Mouse (Mus musculus) myocyte (in vitro differentiated cells): ENCODE measurements around the gene Tmem63c. TPM values are rescaled to one million over a fixed set of nuclear protein-coding genes. Genes with fewer than 3 reads are reported as not detected.

Experiments
- H3K27me3 ChIP-seq: one replicate; pipeline ENCODE4 v1.6.1; 2011; ENCODE audit not compliant: control insufficient read depth, insufficient read depth, insufficient read length
- H3K36me3 ChIP-seq: one replicate; pipeline ENCODE4 v1.6.1; 2011; ENCODE audit not compliant: control insufficient read depth, insufficient read depth
- H3K4me2 ChIP-seq: one replicate; pipeline ENCODE4 v1.6.1; 2011; ENCODE audit warnings: low read depth, control low read depth
- H3K4me3 ChIP-seq: one replicate; pipeline ENCODE4 v1.5.1; 2011; ENCODE audit warnings: mild to moderate bottlenecking, control low read depth, moderate library complexity
- H3K79me2 ChIP-seq: one replicate; pipeline ENCODE4 v1.6.1; 2011; ENCODE audit not compliant: control insufficient read depth, insufficient read depth
- H3ac ChIP-seq: one replicate; pipeline ENCODE4 v1.6.1; 2011; ENCODE audit not compliant: control insufficient read depth, insufficient read length
- CEBPB ChIP-seq: IDR thresholded peaks from 2 replicates; pipeline ENCODE4 v1.6.1; 2011; ENCODE audit warnings: mild to moderate bottlenecking, moderate library complexity; ENCODE audit not compliant: poor library complexity, insufficient read depth, severe bottlenecking
- E2F4 ChIP-seq: IDR thresholded peaks from one replicate; pipeline ENCODE4 v1.6.1; 2011; ENCODE audit warnings: mild to moderate bottlenecking, control low read depth, moderate library complexity; ENCODE audit not compliant: insufficient read depth
- MAX ChIP-seq: IDR thresholded peaks from one replicate; pipeline ENCODE4 v1.6.1; 2011; ENCODE audit warnings: low read depth, mild to moderate bottlenecking, control low read depth
- MYOD1 ChIP-seq, 3 experiments: IDR thresholded peaks; one replicate each; pipeline ENCODE4 v1.6.1; 2011; ENCODE audit warnings: control low read depth in 2 of 3, low read depth in 2 of 3, mild to moderate bottlenecking in 2 of 3, moderate library complexity in 1 of 3; ENCODE audit not compliant: insufficient read length in 2 of 3, control insufficient read depth in 1 of 3
- MYOG ChIP-seq, 3 experiments: IDR thresholded peaks; one replicate each; pipeline ENCODE4 v1.6.1; 2011; ENCODE audit warnings: control low read depth in 2 of 3, low read depth in 2 of 3, mild to moderate bottlenecking in 2 of 3; ENCODE audit not compliant: insufficient read length in 2 of 3, control insufficient read depth in 1 of 3, insufficient read depth in 1 of 3
- POLR2A ChIP-seq: IDR thresholded peaks from one replicate; pipeline ENCODE4 v1.6.1; 2011; ENCODE audit warnings: low read depth, mild to moderate bottlenecking, control low read depth, moderate library complexity; ENCODE audit not compliant: insufficient read length
- POLR2AphosphoS2 ChIP-seq: IDR thresholded peaks from one replicate; pipeline ENCODE4 v1.6.1; 2011; ENCODE audit warnings: low read depth, control low read depth; ENCODE audit not compliant: insufficient read length
- REST ChIP-seq: IDR thresholded peaks from one replicate; pipeline ENCODE4 v1.6.1; 2011; ENCODE audit warnings: mild to moderate bottlenecking, control low read depth, moderate library complexity; ENCODE audit not compliant: insufficient read depth, insufficient read length
- SRF ChIP-seq: IDR thresholded peaks from one replicate; pipeline ENCODE4 v1.6.1; 2011; ENCODE audit warnings: low read depth; ENCODE audit not compliant: control insufficient read depth, insufficient read length
- TCF12 ChIP-seq: IDR thresholded peaks from one replicate; pipeline ENCODE4 v1.6.1; 2011; ENCODE audit warnings: mild to moderate bottlenecking, control low read depth; ENCODE audit not compliant: poor library complexity, insufficient read depth, severe bottlenecking
- TCF3 ChIP-seq: IDR thresholded peaks from one replicate; pipeline ENCODE4 v1.6.1; 2011; ENCODE audit warnings: low read depth, control low read depth; ENCODE audit not compliant: insufficient read length
- USF1 ChIP-seq: IDR thresholded peaks from one replicate; pipeline ENCODE4 v1.6.1; 2011; ENCODE audit warnings: low read depth, mild to moderate bottlenecking, control low read depth, moderate library complexity
- polyA plus RNA-seq: library from polyadenylated mRNA; unstranded; fragments of >200 nt; fragmentation: generic; extraction: Trizol; gene quantifications from one replicate; pipeline ENCODE4 v1.2.1, GENCODE M21; 2012; ENCODE audit warnings: missing spikeins

The Tmem63c gene
- not detected for polyA plus RNA-seq

DNA sequence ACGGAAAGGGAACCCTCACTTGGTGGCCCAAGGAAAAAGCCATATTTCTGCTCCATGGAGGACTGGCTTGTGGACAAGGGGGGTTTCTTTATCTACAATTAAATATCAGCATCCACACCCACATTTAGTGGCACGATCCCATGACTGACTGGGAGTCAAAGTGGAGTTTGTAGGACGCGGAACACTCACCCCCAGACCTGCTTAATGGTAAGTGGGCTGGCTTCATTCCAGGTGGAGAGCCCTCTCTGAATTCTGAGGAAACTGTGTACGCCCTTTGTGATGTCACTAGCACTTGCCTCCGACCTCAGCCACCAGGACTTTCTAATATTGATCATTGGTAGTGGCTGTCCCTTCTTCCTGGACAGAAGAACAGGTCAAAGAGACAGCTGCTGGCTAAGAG lies at the start of gene Tmem63c:
TSS of gene Tmem63c (plus strand) at position 301 of the 400 bp plus-strand sequence.
- Histone ChIP-seq H3K79me2 (no peaks in the 10 kb centered on the region), H3K4me2 (no peak within 1 kb of the TSS), H3K4me3 (no peak within 1 kb of the TSS), H3ac (no peak within 1 kb of the TSS), H3K27me3 (peaks cover 36% of the 10 kb centered on the region), H3K36me3 (no peaks in the 10 kb centered on the region)
- TF ChIP-seq TCF3 (no peak), TCF12 (no peak), MYOG (IDR thresholded peaks at IDR 0.05; ENCODE audit: control insufficient read depth in 1 of 3, insufficient read depth in 1 of 3, insufficient read length in 2 of 3, low read depth in 2 of 3) (no peak), POLR2A (no peak), SRF (no peak), CEBPB (no peak), MYOD1 (IDR thresholded peaks at IDR 0.05; ENCODE audit: control insufficient read depth in 1 of 3, insufficient read length in 2 of 3, low read depth in 2 of 3) (no peak), USF1 (no peak), POLR2AphosphoS2 (no peak), REST (no peak)

DNA sequence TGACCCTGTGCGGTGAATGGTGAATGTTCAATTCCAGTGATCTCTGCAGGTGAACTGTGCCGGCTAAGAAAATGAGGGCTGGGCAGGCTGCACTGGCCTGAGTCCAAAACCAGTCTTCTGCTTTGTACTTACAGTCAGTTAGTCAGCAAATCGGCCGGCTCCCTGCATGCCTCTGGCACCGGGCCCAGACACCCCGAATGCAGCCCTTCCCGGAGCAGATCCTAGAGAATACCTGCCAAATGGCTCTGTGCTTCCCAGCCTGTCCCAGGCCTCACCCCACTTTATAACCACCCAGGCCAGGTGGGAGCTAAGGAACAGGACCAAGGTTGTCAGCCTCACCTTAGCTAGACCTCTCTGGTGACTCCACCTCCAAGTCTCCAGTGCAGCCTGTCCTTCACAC lies 47.9 kb upstream of the Tmem63c start:
- H3K27me3 ChIP-seq: peaks cover 5% of the 10 kb centered on the region
- no peaks in the 10 kb centered on the region for H3K36me3 ChIP-seq
- no peak for TF ChIP-seq REST
- TF ChIP-seq CEBPB: no peak
- no peak for TF ChIP-seq E2F4
- TF ChIP-seq POLR2AphosphoS2: no peak
- no peak for TF ChIP-seq TCF12
- TF ChIP-seq MYOG (IDR thresholded peaks at IDR 0.05; ENCODE audit: control insufficient read depth in 1 of 3, insufficient read depth in 1 of 3, insufficient read length in 2 of 3, low read depth in 2 of 3): no peak
- TF ChIP-seq USF1: no peak
- no peak for TF ChIP-seq SRF
- no peak for TF ChIP-seq TCF3
- TF ChIP-seq MYOD1 (IDR thresholded peaks at IDR 0.05; ENCODE audit: control insufficient read depth in 1 of 3, insufficient read length in 2 of 3, low read depth in 2 of 3): no peak
- no peak for TF ChIP-seq POLR2A
- TF ChIP-seq MAX: no peak
- H3K79me2 ChIP-seq: no peaks in the 10 kb centered on the region
- peak overlapping the region; percentile 86 for H3K4me2 ChIP-seq
- H3K4me3 ChIP-seq: no peak overlapping the region
- no peak overlapping the region for H3ac ChIP-seq

DNA sequence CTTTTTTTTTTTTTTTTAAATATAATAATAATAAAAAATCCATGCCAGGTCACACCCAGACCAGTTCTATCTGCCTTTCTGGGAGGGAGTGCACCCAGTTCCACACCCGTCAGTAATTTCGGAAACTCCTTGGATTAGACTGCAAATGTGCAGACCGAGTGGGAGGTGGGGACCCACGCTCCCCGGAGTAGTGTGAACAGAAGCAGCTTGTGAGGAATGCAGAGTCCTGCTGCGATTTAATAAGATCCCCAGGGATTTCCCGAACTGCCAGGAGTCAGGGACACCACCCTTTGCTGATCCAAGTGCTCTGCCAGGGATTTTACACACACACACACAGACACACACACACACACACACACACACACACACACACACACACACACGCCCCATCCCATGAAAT lies 47.4 kb upstream of the Tmem63c start:
- peak overlapping the region; percentile 86 for H3K4me2 ChIP-seq
- peaks cover 5% of the 10 kb centered on the region for H3K27me3 ChIP-seq
- H3ac ChIP-seq: no peak overlapping the region
- H3K79me2 ChIP-seq: no peaks in the 10 kb centered on the region
- no peaks in the 10 kb centered on the region for H3K36me3 ChIP-seq
- TF ChIP-seq E2F4 (no peak), POLR2AphosphoS2 (no peak), TCF12 (no peak), USF1 (no peak), POLR2A (no peak), SRF (no peak), MAX (no peak), CEBPB (no peak), MYOG (IDR thresholded peaks at IDR 0.05; ENCODE audit: control insufficient read depth in 1 of 3, insufficient read depth in 1 of 3, insufficient read length in 2 of 3, low read depth in 2 of 3) (no peak), MYOD1 (IDR thresholded peaks at IDR 0.05; ENCODE audit: control insufficient read depth in 1 of 3, insufficient read length in 2 of 3, low read depth in 2 of 3) (no peak)
- H3K4me3 ChIP-seq: no peak overlapping the region

DNA sequence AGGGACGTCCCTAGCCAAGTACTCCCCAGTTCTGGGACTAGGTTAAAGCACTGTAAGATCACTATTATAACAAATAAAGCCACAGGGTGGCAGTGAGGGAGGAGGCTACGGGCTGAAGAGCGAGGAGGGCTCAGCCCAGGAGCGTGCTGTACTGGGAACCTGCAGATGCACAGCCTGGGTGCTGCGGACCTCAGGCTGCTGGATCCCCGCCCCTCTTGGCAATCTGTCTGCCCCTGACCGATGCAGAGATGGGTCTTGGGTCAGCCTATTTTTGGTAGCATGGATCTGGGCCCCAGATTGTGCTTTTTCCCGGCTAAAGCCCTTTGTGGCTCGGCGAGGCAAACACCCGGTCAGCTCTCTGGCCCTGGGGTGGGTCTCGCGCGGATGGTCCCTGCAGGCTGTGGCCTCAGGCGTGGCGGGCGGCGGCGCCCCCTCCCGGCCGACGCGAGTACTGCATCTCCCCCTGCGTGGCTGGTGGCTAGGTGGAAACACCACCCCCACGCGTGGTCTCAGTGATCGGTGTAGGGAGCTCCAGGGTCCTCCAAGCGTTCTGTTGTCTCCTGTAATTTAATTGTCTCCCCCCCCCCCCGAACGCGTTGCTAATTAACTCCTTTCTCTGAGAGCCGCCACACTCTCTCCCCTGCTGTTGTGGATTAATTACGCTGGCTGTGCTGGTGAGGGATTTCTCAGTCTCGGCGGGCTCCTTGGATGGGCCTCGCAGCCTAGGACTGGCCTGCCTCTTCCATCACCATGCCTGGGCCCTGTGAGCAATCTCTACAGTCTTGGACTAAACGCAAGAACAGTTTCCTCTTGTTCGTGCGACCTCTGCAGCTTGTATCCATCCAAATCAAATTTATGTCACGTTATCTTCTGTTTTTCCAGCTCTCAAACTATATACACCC lies 46.5 kb upstream of the Tmem63c start:
- TF ChIP-seq POLR2A (no peak), POLR2AphosphoS2 (no peak), MYOD1 (IDR thresholded peaks at IDR 0.05; ENCODE audit: control insufficient read depth in 1 of 3, insufficient read length in 2 of 3, low read depth in 2 of 3) (peak in 1 of 3 experiments; percentile 5), CEBPB (no peak), MAX (no peak), TCF3 (no peak), E2F4 (no peak)
- H3K27me3 ChIP-seq: peaks cover 10% of the 10 kb centered on the region
- no peak overlapping the region for H3K4me3 ChIP-seq
- peak overlapping the region; percentile 86 for H3K4me2 ChIP-seq
- no peak overlapping the region for H3ac ChIP-seq
- H3K79me2 ChIP-seq: no peaks in the 10 kb centered on the region
- no peaks in the 10 kb centered on the region for H3K36me3 ChIP-seq

DNA sequence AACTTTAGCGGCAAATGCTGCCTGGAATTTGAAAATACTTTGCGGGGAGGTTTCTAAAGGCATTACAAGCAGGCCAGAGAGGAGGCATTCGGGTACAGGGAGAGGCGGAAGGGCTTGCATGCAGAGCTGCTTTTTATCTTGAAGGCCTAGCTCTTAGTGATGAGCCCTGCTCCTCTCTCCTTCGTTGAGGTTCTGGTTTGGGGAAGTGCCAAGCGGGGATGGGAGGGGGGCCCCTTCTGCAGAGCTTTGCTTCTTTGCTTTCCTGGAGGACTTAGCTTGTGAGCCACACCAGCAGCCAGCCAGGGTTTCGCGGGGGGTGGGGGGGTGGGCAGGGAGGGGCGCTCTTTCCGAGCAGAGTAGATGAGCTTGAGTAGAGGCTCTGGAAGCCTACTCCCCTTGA lies 45.4 kb upstream of the Tmem63c start:
- Histone ChIP-seq H3K27me3 (peaks cover 21% of the 10 kb centered on the region), H3ac (no peak overlapping the region), H3K4me2 (no peak overlapping the region), H3K79me2 (no peaks in the 10 kb centered on the region), H3K4me3 (no peak overlapping the region), H3K36me3 (no peaks in the 10 kb centered on the region)
- TF ChIP-seq MAX (no peak), E2F4 (no peak), POLR2A (no peak), TCF12 (no peak), CEBPB (no peak), REST (no peak), TCF3 (no peak), POLR2AphosphoS2 (no peak), SRF (no peak), MYOG (IDR thresholded peaks at IDR 0.05; ENCODE audit: control insufficient read depth in 1 of 3, insufficient read depth in 1 of 3, insufficient read length in 2 of 3, low read depth in 2 of 3) (no peak), MYOD1 (IDR thresholded peaks at IDR 0.05; ENCODE audit: control insufficient read depth in 1 of 3, insufficient read length in 2 of 3, low read depth in 2 of 3) (no peak), USF1 (no peak)
